Mouse (Mus musculus): ENCODE measurements at regions not wholly inside any gene's neighbourhood (a gene's known extent, or its start where the extent isn't known, plus 50 kb on each side); places are given as distances from the start of the nearest gene placed in this dataset.

DNA sequence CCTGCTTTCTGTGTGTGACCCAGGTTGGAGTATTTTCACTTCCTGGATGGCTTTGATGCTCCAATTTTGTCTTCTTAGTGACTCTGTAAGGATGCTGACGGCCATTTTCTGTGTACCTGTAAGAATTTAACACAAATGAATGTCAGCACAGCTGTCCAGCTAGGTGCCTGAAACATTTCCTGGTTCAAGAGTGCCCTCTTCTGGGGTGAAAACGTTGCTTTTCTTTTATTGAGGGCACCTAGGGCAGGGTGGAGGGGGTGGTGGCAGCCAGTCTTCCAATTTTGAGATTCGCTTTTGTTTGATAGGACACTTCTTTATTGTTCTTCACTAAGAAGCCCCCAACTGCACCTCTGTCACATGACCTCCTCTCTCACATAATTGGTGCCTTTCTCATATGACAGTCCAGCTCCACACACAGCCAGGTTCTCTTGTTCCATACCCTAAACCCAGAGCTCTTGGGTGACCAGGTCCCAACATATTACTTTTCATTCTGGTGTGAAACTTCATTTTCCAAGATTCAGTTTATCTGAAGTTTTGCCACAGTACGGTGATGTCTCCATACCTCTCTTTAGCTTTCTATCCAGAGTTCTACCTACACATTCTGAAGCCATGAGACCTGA, 505.6 kb downstream of the Tns1 start:
- ATAC-seq (ENCODE audit: extremely low read depth, insufficient number of reproducible peaks, low FRiP score, poor library complexity, severe bottlenecking) = no peak

GRCm38 (mm10) chr1:73593653-73594385, 530.4 kb downstream of the Tns1 start:
- ATAC-seq (ENCODE audit: extremely low read depth, insufficient number of reproducible peaks, low FRiP score, poor library complexity, severe bottlenecking) = no peak

GRCm38 (mm10) chr1:73591342-73592099, 532.7 kb downstream of the Tns1 start:
- no peak for ATAC-seq (ENCODE audit: extremely low read depth, insufficient number of reproducible peaks, low FRiP score, poor library complexity, severe bottlenecking)

DNA sequence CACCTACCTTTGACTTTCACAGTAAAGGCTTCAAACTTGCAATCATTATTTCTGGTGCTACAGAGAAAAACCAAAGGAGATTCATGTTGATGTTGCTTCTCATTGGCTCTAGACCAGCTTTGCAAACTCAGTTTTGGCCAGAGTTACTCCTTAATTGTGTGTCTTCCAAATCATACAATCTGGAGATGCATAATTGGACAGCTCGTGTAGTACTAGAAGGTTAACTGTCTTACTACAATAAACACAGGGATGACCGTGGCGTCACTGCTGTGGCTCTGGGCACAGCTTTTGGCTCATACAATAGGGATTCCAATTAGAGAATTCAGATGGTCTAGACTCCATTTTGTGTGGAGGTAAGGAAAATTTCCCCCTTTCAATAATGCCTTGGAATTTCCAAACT, 544.6 kb downstream of the Tns1 start:
- ATAC-seq (ENCODE audit: extremely low read depth, insufficient number of reproducible peaks, low FRiP score, poor library complexity, severe bottlenecking) = no peak

GRCm38 (mm10) chr1:73577019-73577418, 547.2 kb downstream of the Tns1 start:
- ATAC-seq (ENCODE audit: extremely low read depth, insufficient number of reproducible peaks, low FRiP score, poor library complexity, severe bottlenecking) = no peak

DNA sequence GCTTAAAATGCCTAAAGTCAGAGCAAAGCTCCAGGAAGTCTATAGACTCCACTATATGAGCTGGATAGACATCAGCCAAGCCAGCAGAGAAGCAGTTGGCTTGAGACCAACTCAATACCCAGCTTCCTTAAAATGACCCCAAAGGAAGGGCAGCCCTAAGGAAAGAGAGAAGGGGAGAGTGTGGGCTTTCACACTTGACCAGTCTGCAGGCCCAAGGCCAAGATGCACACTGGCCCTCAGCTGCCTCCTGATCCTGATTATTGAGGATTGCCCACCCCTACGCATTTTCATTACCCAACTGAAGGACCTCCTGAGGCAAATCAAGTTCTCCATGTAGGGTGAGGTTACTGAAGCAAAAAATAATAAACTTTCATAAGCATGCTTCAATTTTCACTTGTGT, 548.6 kb downstream of the Tns1 start:
- no peak for ATAC-seq (ENCODE audit: extremely low read depth, insufficient number of reproducible peaks, low FRiP score, poor library complexity, severe bottlenecking)

GRCm38 (mm10) chr1:73570944-73571343, 553.3 kb downstream of the Tns1 start:
- ATAC-seq (ENCODE audit: extremely low read depth, insufficient number of reproducible peaks, low FRiP score, poor library complexity, severe bottlenecking) = no peak

- ATAC-seq (ENCODE audit: extremely low read depth, insufficient number of reproducible peaks, low FRiP score, poor library complexity, severe bottlenecking) = no peak
Observed at GRCm38 (mm10) chr1:73566770-73567169, 551.1 kb upstream of the Tnp1 start.

DNA sequence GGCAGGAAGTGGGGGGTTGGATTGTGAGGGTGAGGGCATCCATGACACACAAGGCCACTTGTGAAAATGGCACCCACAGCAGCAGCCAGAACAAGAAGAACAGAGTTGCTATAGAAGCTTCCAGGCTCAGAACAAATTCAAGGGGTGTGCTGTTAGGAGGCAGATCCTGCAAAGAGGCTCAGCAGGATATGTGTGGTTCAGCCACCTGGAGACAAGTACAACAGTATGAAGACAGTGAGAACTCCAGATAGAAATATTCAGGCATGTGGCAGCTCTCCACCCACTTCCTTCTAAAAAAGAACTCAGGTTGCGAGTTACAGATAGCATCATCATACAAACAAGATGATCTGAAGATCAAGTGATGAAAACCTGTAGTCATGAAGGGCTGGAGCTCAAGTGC, 544.9 kb upstream of the Tnp1 start:
- no peak for ATAC-seq (ENCODE audit: extremely low read depth, insufficient number of reproducible peaks, low FRiP score, poor library complexity, severe bottlenecking)

- ATAC-seq (ENCODE audit: extremely low read depth, insufficient number of reproducible peaks, low FRiP score, poor library complexity, severe bottlenecking) = no peak
Observed at GRCm38 (mm10) chr1:73547877-73548276, 532.2 kb upstream of the Tnp1 start.

GRCm38 (mm10) chr1:73545401-73545800, 529.7 kb upstream of the Tnp1 start:
- no peak for ATAC-seq (ENCODE audit: extremely low read depth, insufficient number of reproducible peaks, low FRiP score, poor library complexity, severe bottlenecking)

DNA sequence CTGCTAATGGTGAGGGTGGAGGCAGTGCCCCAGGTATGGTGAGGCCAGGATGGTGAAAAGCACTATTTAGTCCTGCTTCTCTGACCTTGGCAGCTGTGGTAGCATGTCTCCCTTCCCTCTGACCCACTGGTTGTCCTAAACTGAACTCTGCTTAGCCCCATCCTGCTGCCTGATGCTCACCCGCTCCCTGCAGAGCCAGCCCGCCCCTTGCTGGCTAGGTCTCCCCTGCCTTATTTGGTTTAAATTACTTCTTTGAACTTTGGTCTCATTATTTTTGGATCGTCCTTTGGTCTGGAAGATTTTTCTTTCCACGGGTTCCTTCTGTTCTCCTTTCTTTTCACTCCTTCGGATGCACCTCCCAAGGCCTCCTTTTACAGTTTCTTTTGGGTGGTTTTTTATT, 525.7 kb upstream of the Tnp1 start:
- no peak for ATAC-seq (ENCODE audit: extremely low read depth, insufficient number of reproducible peaks, low FRiP score, poor library complexity, severe bottlenecking)

DNA sequence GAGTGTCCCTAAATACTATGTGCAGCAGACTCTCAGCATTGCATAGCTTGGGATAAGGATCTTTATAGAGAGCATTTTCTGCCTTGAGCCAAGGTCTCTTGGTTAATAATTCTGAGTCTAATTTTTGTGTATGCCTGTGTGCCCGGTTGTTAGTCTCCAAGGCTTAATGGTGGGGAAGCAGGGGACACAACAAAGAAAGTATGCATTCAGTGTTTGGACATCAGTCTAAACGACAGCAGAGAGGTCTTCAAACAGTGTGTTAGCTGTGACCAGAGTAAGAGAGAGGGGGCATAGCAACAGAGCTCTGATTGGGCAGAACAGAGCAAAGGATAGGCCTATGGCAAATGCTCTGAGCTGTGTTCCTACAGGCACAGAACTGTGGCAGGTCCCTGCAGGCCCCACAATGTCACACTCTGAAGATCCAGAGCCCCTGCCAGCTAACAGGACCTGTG, 522.7 kb upstream of the Tnp1 start:
- ATAC-seq (ENCODE audit: extremely low read depth, insufficient number of reproducible peaks, low FRiP score, poor library complexity, severe bottlenecking) = no peak

GRCm38 (mm10) chr1:73535726-73536265, 520.1 kb upstream of the Tnp1 start:
- no peak for ATAC-seq (ENCODE audit: extremely low read depth, insufficient number of reproducible peaks, low FRiP score, poor library complexity, severe bottlenecking)

DNA sequence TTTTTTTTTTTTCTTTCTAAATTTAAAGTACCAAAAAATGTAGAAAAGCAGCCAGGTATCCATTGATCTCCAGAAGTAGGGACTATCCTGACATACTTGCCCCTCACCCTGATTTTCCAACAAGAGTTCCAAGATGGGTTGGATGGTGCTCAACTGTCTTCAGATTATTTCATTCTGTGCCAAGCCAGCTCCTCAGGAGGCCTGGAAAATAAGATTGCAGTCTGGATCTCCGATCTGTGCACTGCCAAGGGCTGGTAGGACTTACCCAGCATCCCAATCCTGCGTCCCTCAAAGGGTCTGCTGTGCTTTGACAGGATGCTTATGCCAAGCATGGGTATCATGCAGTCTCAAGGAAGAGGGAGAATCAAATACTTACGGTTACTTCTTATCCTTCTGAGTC, 517.8 kb upstream of the Tnp1 start:
- ATAC-seq (ENCODE audit: extremely low read depth, insufficient number of reproducible peaks, low FRiP score, poor library complexity, severe bottlenecking) = no peak

DNA sequence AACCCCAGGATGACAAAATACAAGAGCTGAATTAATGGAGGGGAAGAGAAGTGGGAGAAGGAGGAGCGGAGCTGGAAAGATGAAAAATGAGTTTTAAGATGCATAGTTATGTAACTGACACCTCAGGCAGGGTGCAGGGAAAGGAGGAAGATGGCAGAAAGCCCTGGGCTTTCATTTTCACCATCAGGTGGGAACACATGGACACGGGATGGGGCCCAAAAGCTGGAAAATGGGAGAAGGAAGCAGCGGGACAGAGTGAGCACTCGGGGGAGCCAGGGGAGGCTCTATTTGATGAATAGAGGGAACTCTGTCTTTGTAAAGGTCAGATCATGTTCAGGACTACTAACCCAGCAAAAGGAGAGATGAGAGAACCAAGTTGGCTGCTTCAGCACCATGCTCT, 516.6 kb upstream of the Tnp1 start:
- ATAC-seq (ENCODE audit: extremely low read depth, insufficient number of reproducible peaks, low FRiP score, poor library complexity, severe bottlenecking) = no peak

DNA sequence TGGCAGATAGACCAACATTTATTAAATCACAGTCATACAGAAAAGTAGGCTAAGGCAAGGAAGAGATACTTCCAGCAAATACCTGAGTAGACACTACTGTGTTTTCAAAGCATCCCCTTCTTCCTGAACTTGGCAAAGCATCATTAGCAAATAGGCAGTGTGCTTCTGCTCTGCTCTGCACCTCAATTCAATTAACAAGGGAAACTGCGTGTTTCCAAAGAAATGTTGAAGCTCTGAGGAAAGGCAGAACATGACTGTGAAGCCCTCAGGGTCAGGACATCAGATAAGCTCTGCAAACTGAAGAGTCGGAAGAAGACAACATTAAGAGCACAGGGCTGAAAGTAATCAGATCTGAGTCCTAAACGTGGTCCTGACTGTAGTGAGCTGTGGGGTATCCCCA, 516.1 kb upstream of the Tnp1 start:
- no peak for ATAC-seq (ENCODE audit: extremely low read depth, insufficient number of reproducible peaks, low FRiP score, poor library complexity, severe bottlenecking)

- ATAC-seq (ENCODE audit: extremely low read depth, insufficient number of reproducible peaks, low FRiP score, poor library complexity, severe bottlenecking) = no peak
Observed at GRCm38 (mm10) chr1:73530326-73530725, 514.6 kb upstream of the Tnp1 start.

DNA sequence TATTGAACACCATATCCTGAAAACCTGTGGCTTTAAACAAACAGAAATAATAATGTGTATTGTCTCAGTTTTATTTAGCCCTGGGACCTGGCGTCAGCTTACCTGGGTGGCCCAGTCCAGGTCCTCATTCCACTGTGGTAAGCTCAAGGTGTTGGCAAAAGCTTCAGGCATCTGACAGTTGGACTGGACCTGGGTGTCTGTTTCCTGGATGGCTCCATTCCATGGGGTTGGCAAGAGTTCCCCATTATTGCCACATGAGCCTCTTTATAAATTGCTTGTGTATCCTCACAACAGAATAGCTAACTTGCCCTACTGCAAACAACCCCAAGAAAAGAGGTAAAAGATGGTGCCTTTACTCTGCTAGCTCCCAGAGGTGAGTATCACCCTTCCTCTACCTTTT, 512.9 kb upstream of the Tnp1 start:
- ATAC-seq (ENCODE audit: extremely low read depth, insufficient number of reproducible peaks, low FRiP score, poor library complexity, severe bottlenecking) = no peak

DNA sequence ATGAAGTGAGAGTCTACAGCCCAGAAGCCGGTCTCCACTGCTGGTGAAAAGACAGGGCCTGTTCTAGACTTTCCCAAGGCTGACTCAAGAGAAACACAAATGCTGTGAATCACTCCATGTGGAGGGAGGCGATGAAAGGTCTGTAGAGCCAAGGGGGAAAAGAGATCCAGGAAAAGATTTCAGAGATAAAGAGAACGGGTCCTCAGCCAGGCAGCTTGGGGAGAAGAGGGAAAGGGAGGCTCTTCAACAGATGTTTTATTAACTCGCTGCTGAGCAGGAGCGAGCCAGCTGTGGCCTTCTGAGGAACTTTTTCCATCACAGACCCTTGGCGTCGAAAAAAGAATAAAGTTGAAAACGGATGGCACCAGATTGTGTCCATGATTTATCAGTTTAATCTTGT, 500.7 kb upstream of the Tnp1 start:
- ATAC-seq (ENCODE audit: extremely low read depth, insufficient number of reproducible peaks, low FRiP score, poor library complexity, severe bottlenecking) = no peak
